Mouse (Mus musculus): ENCODE data around the gene Gm45711. TPM values are rescaled to one million over a fixed set of nuclear protein-coding genes. Genes with fewer than 3 reads are reported as not detected.

The Gm45711 gene
- polyA plus RNA-seq, 1 experiment from 2014 or later, result not detected

GRCm38 (mm10) chr8:104342426-104342825 lies 32.5 kb upstream of the Gm45711 start:
- 0 out of 2 replicates have a peak, but pooled peaks cover 7% of the 10 kb centered on the region for H3K4me1 ChIP-seq (ENCODE audit: control insufficient read depth, insufficient read depth, low read length)
- DNase-seq, result no peak
- no peak for ATAC-seq (ENCODE audit: low FRiP score, low TSS enrichment)
- no peak overlapping the region for H3K4me3 ChIP-seq (replicated peaks; ENCODE audit: low read depth, low read length)
- no peak overlapping the region for H3K9ac ChIP-seq (replicated peaks; ENCODE audit: low read length)
- H3K27ac ChIP-seq (replicated peaks; ENCODE audit: low read depth, low read length), result no peak overlapping the region
- H3K4me2 ChIP-seq (ENCODE audit: low read length), result no peak overlapping the region
- no peaks in the 10 kb centered on the region for H3K36me3 ChIP-seq (ENCODE audit: control insufficient read depth, insufficient read depth, low read length)
- no peaks in the 10 kb centered on the region for H3K9me3 ChIP-seq (ENCODE audit: control insufficient read depth, low read length)
- 88% methylated on average over 5 of the region's 5 CpGs for WGBS
- no peaks in the 10 kb centered on the region for H3K27me3 ChIP-seq (ENCODE audit: control insufficient read depth, insufficient read depth, low read length)

GRCm38 (mm10) chr8:104341678-104342077 lies 31.8 kb upstream of the Gm45711 start:
- no peak for DNase-seq
- 0 out of 2 replicates have a peak, but pooled peaks cover 7% of the 10 kb centered on the region for H3K4me1 ChIP-seq (ENCODE audit: control insufficient read depth, insufficient read depth, low read length)
- H3K27ac ChIP-seq (replicated peaks; ENCODE audit: low read depth, low read length), result no peak overlapping the region
- ATAC-seq (ENCODE audit: low FRiP score, low TSS enrichment), result no peak
- H3K36me3 ChIP-seq (ENCODE audit: control insufficient read depth, insufficient read depth, low read length), result no peaks in the 10 kb centered on the region
- WGBS, result 43% methylated on average over 6 of the region's 6 CpGs
- H3K4me2 ChIP-seq (ENCODE audit: low read length), result peak overlapping the region; percentile 88
- H3K9me3 ChIP-seq (ENCODE audit: control insufficient read depth, low read length), result no peaks in the 10 kb centered on the region
- no peaks in the 10 kb centered on the region for H3K27me3 ChIP-seq (ENCODE audit: control insufficient read depth, insufficient read depth, low read length)
- H3K9ac ChIP-seq (replicated peaks; ENCODE audit: low read length), result no peak overlapping the region
- peak overlapping the region; percentile 50; the same call in 1 of the 2 replicates for H3K4me3 ChIP-seq (replicated peaks; ENCODE audit: low read depth, low read length)

GRCm38 (mm10) chr8:104341106-104341561 lies 31.3 kb upstream of the Gm45711 start:
- peak; percentile 73 for DNase-seq

GRCm38 (mm10) chr8:104340233-104341105 lies 30.6 kb upstream of the Gm45711 start:
- no peaks in the 10 kb centered on the region for H3K36me3 ChIP-seq (ENCODE audit: control insufficient read depth, insufficient read depth, low read length)
- peak overlapping the region; percentile 88 for H3K4me2 ChIP-seq (ENCODE audit: low read length)
- peak overlapping the region; percentile 60 for H3K9ac ChIP-seq (replicated peaks; ENCODE audit: low read length)
- H3K9me3 ChIP-seq (ENCODE audit: control insufficient read depth, low read length), result no peaks in the 10 kb centered on the region
- 0 out of 2 replicates have a peak overlapping the region, but pooled peaks have one; percentile 45 for H3K27ac ChIP-seq (replicated peaks; ENCODE audit: low read depth, low read length)
- H3K4me1 ChIP-seq (ENCODE audit: control insufficient read depth, insufficient read depth, low read length), result 0 out of 2 replicates have a peak, but pooled peaks cover 7% of the 10 kb centered on the region
- peak; percentile 69 for ATAC-seq (ENCODE audit: low FRiP score, low TSS enrichment)
- H3K4me3 ChIP-seq (replicated peaks; ENCODE audit: low read depth, low read length), result peak overlapping the region; percentile 50
- under 1% methylated on average over 53 of the region's 54 CpGs for WGBS
- DNase-seq, result peak; percentile 81
- no peaks in the 10 kb centered on the region for H3K27me3 ChIP-seq (ENCODE audit: control insufficient read depth, insufficient read depth, low read length)

More at GRCm38 (mm10) chr8:104341106-104341561, 31.3 kb upstream of the Gm45711 start:
- 0 out of 2 replicates have a peak, but pooled peaks cover 7% of the 10 kb centered on the region for H3K4me1 ChIP-seq (ENCODE audit: control insufficient read depth, insufficient read depth, low read length)
- no peaks in the 10 kb centered on the region for H3K36me3 ChIP-seq (ENCODE audit: control insufficient read depth, insufficient read depth, low read length)
- H3K9me3 ChIP-seq (ENCODE audit: control insufficient read depth, low read length), result no peaks in the 10 kb centered on the region
- peak overlapping the region; percentile 50 for H3K4me3 ChIP-seq (replicated peaks; ENCODE audit: low read depth, low read length)
- H3K4me2 ChIP-seq (ENCODE audit: low read length), result peak overlapping the region; percentile 88
- peak; percentile 56 for ATAC-seq (ENCODE audit: low FRiP score, low TSS enrichment)
- H3K9ac ChIP-seq (replicated peaks; ENCODE audit: low read length), result peak overlapping the region; percentile 60
- H3K27ac ChIP-seq (replicated peaks; ENCODE audit: low read depth, low read length), result 0 out of 2 replicates have a peak overlapping the region, but pooled peaks have one; percentile 45
- H3K27me3 ChIP-seq (ENCODE audit: control insufficient read depth, insufficient read depth, low read length), result no peaks in the 10 kb centered on the region
- WGBS, result under 1% methylated on average over 24 of the region's 24 CpGs

- DNase-seq (no peak), ATAC-seq (ENCODE audit: low FRiP score, low TSS enrichment) (no peak; the same call in none of the 2 replicates)
- peak overlapping the region; percentile 60 for H3K9ac ChIP-seq (replicated peaks; ENCODE audit: low read length)
- no peaks in the 10 kb centered on the region for H3K27me3 ChIP-seq (ENCODE audit: control insufficient read depth, insufficient read depth, low read length)
- H3K9me3 ChIP-seq (ENCODE audit: control insufficient read depth, low read length), result no peaks in the 10 kb centered on the region
- peak overlapping the region; percentile 50 for H3K4me3 ChIP-seq (replicated peaks; ENCODE audit: low read depth, low read length)
- WGBS, result 1% methylated on average over 6 of the region's 6 CpGs
- no peak overlapping the region for H3K27ac ChIP-seq (replicated peaks; ENCODE audit: low read depth, low read length)
- no peaks in the 10 kb centered on the region for H3K36me3 ChIP-seq (ENCODE audit: control insufficient read depth, insufficient read depth, low read length)
- H3K4me2 ChIP-seq (ENCODE audit: low read length), result peak overlapping the region; percentile 88
- 0 out of 2 replicates have a peak, but pooled peaks cover 7% of the 10 kb centered on the region for H3K4me1 ChIP-seq (ENCODE audit: control insufficient read depth, insufficient read depth, low read length)
These were observed 30.0 kb upstream of the Gm45711 start for GRCm38 (mm10) chr8:104339983-104340232.

GRCm38 (mm10) chr8:104339229-104339982 lies 29.5 kb upstream of the Gm45711 start, which contains the start of gene Cmtm3:
Gene Cmtm3, plus strand, starts transcription at chr8:104339410.
- peak within 1 kb of the TSS; percentile 50 for H3K4me3 ChIP-seq (replicated peaks; ENCODE audit: low read depth, low read length)
- no peak for ATAC-seq (ENCODE audit: low FRiP score, low TSS enrichment)
- H3K27me3 ChIP-seq (ENCODE audit: control insufficient read depth, insufficient read depth, low read length), result no peaks in the 10 kb centered on the region
- 0 out of 2 replicates have a peak, but pooled peaks cover 7% of the 10 kb centered on the region for H3K4me1 ChIP-seq (ENCODE audit: control insufficient read depth, insufficient read depth, low read length)
- H3K9ac ChIP-seq (replicated peaks; ENCODE audit: low read length), result peak within 1 kb of the TSS; percentile 60
- H3K9me3 ChIP-seq (ENCODE audit: control insufficient read depth, low read length), result no peaks in the 10 kb centered on the region
- H3K4me2 ChIP-seq (ENCODE audit: low read length), result peak within 1 kb of the TSS; percentile 88
- 15% methylated on average over 18 of the region's 18 CpGs for WGBS
- no peak within 1 kb of the TSS for H3K27ac ChIP-seq (replicated peaks; ENCODE audit: low read depth, low read length)
- H3K36me3 ChIP-seq (ENCODE audit: control insufficient read depth, insufficient read depth, low read length), result no peaks in the 10 kb centered on the region
- no peak for DNase-seq

- Histone ChIP-seq H3K36me3 (ENCODE audit: control insufficient read depth, insufficient read depth, low read length) (no peaks in the 10 kb centered on the region), H3K4me2 (ENCODE audit: low read length) (no peak overlapping the region), H3K27me3 (ENCODE audit: control insufficient read depth, insufficient read depth, low read length) (no peaks in the 10 kb centered on the region), H3K4me1 (ENCODE audit: control insufficient read depth, insufficient read depth, low read length) (0 out of 2 replicates have a peak, but pooled peaks cover 7% of the 10 kb centered on the region), H3K9me3 (ENCODE audit: control insufficient read depth, low read length) (no peaks in the 10 kb centered on the region), H3K9ac (replicated peaks; ENCODE audit: low read length) (no peak overlapping the region), H3K27ac (replicated peaks; ENCODE audit: low read depth, low read length) (no peak overlapping the region), H3K4me3 (replicated peaks; ENCODE audit: low read depth, low read length) (no peak overlapping the region)
- 53% methylated on average over 3 of the region's 3 CpGs for WGBS
- ATAC-seq (ENCODE audit: low FRiP score, low TSS enrichment) (no peak), DNase-seq (no peak)
These were observed 28.0 kb upstream of the Gm45711 start for GRCm38 (mm10) chr8:104337890-104338289.

GRCm38 (mm10) chr8:104336806-104337205 lies 26.9 kb upstream of the Gm45711 start:
- no peak for DNase-seq
- 85% methylated on average over 1 of the region's 1 CpGs for WGBS
- Histone ChIP-seq H3K36me3 (ENCODE audit: control insufficient read depth, insufficient read depth, low read length) (no peaks in the 10 kb centered on the region), H3K9ac (replicated peaks; ENCODE audit: low read length) (no peak overlapping the region), H3K27me3 (ENCODE audit: control insufficient read depth, insufficient read depth, low read length) (no peaks in the 10 kb centered on the region), H3K4me3 (replicated peaks; ENCODE audit: low read depth, low read length) (no peak overlapping the region), H3K4me2 (ENCODE audit: low read length) (no peak overlapping the region), H3K9me3 (ENCODE audit: control insufficient read depth, low read length) (no peaks in the 10 kb centered on the region), H3K27ac (replicated peaks; ENCODE audit: low read depth, low read length) (no peak overlapping the region), H3K4me1 (ENCODE audit: control insufficient read depth, insufficient read depth, low read length) (0 out of 2 replicates have a peak, but pooled peaks cover 7% of the 10 kb centered on the region)
- ATAC-seq (ENCODE audit: low FRiP score, low TSS enrichment), result no peak
